Mouse (Mus musculus) liver, embryonic 14.5 days (tissue): ENCODE measurements around the gene Dpep2nb.

Source experiments
- CTCF ChIP-seq: IDR thresholded peaks from 2 replicates; pipeline ENCODE4 v1.5.1; 2016; ENCODE audit warnings: antibody characterized with exemption, low read depth, control low read depth
- EP300 ChIP-seq: IDR thresholded peaks from 2 replicates; pipeline ENCODE4 v1.6.1; 2016; ENCODE audit warnings: antibody characterized with exemption, low read depth

DNA sequence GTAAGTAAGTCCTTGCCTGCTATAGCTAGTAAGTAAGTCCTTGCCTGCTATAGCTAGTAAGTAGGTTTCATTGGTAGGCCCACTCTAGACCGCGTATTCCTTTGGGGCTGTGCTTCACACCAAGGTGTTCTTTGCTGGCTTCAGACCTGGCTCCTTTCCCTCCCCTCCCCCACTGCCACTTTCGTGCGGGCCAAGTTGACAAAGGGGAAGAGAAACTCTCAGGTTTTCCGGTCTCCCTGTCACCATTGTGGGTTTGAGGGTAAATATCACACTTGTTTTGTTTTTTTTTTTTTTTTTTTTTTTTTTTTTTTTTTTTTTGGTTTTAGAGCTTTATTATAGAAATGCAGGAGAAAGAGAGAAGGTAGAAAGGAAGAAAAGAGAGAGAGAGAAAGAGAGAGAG, 13.3 kb downstream of the Dpep2nb start:
- no peak for TF ChIP-seq CTCF
- no peak for TF ChIP-seq EP300
